Mouse (Mus musculus) erythroblast, embryonic 14.5 days (primary cell): ENCODE data around the gene Lhx5.

ENCODE experiments used
- GATA1 ChIP-seq: IDR thresholded peaks from 2 replicates; pipeline ENCODE4 v1.6.1; 2012; ENCODE audit warnings: low read length, inconsistent platforms, mixed read lengths
- TAL1 ChIP-seq: IDR thresholded peaks from 3 replicates; pipeline ENCODE4 v1.6.1; 2012; ENCODE audit warnings: low read length, inconsistent platforms, mixed read lengths

- TF ChIP-seq TAL1 (no peak), GATA1 (no peak)
Observed at GRCm38 (mm10) chr5:120479538-120479937, 48.0 kb downstream of the Lhx5 start.
